Mouse (Mus musculus): ENCODE data around the gene Hibadh.
"Not testable (repeated sequence)": the region's sequence is repeated elsewhere in the genome, so short reads cannot be mapped to it uniquely, and the experiment has no call there.

Gene Hibadh

GRCm38 (mm10) chr6:52640224-52640712 lies at the start of gene Hibadh:
TSS of gene Hibadh (minus strand) at chr6:52640389.
- DNase-seq (ENCODE audit: low spot score in 2 of 2), result peak; percentile 93 to 96

GRCm38 (mm10) chr6:52686901-52687500 lies 46.8 kb upstream of the Hibadh start:
- DNase-seq (ENCODE audit: low spot score in 2 of 2), result no peak

- DNase-seq (ENCODE audit: low spot score in 2 of 2), result no peak
Measured at GRCm38 (mm10) chr6:52682607-52683006, 42.4 kb upstream of the Hibadh start.

DNA sequence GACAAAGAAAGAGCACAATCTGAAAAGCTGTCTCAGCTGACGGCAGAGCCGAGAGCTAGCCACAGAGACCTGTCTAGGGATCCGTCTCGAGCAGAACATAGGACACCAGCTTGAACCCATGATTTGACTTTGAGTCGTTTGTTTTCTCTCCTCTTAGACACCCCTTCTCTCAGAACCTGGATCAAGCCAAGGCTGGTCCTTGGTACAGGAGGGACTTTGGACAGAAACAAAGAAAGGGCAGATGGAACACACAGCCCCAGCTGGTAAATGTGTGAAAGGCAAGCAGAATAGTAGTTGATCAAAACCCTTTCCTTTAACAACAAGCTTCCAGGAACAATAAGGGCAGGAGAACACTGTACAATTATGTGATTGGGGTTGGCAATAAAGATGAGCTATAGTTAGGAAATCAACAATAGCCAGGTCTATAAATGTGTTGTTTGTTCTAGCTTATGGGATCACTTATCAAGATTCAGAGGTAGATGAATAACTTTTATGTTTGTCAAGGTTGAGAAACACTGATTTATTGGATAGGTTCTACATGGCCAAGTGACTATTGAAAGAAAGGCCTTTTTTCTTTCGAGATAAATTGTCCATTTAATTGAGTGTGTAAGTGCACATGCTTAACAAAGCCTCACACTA lies 41.8 kb upstream of the Hibadh start:
- no peak for DNase-seq (ENCODE audit: low spot score in 2 of 2)

GRCm38 (mm10) chr6:52680458-52681032 lies 40.4 kb upstream of the Hibadh start:
- no peak for DNase-seq (ENCODE audit: low spot score in 2 of 2)

DNA sequence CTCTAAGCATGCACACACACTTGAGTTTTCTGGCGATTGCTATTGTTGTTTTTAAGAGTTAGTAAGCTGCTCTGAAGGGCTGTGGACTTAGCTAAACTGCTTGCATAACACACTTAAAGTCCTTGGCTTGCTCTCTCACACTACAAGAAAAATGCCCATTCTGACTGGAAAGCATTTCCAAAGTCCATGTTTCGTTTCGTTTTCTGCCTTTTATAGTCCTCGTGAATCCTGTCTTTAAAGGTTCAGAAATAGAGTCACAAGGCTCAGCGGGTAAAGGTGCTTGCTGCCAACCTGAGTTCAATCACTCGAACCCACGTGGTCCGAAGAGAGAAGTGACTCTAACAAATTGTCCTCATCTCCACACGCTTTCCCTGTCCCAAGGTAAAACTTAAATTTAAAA lies 39.4 kb upstream of the Hibadh start:
- no peak for DNase-seq (ENCODE audit: low spot score in 2 of 2)

DNA sequence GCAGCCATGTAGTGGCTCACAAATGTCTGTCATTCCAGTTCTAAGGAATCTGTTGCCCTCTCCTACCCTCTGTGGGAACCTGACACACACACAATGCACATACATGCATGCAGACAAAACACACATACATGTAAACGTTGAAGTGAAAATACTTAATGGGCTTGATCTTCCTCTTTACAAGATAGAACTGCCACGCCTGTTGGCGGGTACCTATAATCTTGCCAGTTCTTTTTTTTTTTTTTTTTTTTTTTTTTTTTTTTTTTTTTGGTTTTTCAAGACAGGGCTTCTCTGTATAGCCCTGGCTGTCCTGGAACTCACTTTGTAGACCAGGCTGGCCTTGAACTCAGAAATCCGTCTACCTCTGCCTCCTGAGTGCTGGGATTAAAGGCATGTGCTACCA lies 37.3 kb upstream of the Hibadh start:
- DNase-seq (ENCODE audit: low spot score in 2 of 2), result not testable (repeated sequence)

- DNase-seq (ENCODE audit: low spot score in 2 of 2), result no peak
Measured at GRCm38 (mm10) chr6:52675222-52675921, 35.2 kb upstream of the Hibadh start.

DNA sequence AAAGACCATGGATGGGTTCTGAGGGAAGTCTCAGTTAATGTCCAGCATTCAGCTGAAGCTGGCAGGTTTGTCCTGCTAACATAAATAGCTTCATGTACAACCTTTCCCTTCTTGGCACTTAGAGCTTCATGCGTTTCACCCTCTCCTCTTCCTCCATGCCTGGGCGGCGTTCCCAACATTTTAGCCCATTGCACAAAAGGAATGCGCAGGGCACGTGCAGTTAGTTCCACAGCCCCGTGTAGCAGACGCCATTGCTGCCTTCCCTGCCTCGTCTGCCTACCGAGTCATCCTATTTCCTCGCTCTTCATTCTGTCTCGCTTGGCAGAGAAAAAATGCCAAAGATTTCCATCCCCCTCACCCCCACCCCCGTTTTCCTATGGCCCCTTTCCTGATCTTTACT lies 34.4 kb upstream of the Hibadh start:
- DNase-seq (ENCODE audit: low spot score in 2 of 2), result no peak

GRCm38 (mm10) chr6:52673706-52674105 lies 33.5 kb upstream of the Hibadh start:
- no peak for DNase-seq (ENCODE audit: low spot score in 2 of 2)

DNA sequence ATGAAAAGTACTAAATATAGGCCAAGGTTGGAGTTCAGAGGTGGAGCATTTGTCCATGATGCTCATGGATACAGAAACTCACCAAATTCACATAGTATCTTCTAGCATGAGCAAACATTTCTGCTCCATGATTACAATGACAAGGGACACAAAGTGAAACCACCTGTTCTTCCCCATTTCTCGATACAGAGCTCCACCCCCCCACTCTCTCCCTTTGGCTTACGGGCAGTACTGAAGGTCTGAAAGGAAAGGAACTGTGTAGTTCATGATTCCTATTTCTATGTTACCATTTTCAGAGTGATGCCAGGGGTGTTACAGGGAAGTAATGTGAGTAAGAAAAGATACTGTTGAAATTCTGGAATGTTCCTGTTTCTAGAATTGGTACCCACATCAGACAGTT lies 32.4 kb upstream of the Hibadh start:
- no peak for DNase-seq (ENCODE audit: low spot score in 2 of 2)

GRCm38 (mm10) chr6:52671791-52672190 lies 31.6 kb upstream of the Hibadh start:
- DNase-seq (ENCODE audit: low spot score in 2 of 2), result no peak

GRCm38 (mm10) chr6:52669878-52670277 lies 29.7 kb upstream of the Hibadh start:
- DNase-seq (ENCODE audit: low spot score in 2 of 2), result not testable (repeated sequence)

DNA sequence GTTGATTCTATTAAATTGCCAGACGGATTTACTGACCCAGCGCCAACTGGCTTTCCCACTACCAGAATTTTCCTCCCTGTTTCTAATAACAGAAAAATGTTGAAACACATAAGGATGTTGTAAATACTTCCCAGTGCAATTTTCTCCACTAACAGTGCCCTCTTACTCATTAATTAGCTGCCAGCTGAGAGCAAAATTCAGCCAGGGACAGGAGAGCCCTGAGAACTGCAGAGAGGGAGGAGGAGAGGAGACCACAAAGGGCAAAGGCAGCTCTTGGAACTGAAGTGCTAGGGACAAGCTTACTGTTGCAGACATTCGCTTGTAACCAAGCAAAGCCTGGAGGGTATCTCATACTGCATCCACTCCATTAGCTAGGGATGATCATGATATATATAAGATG lies 27.5 kb upstream of the Hibadh start:
- no peak for DNase-seq (ENCODE audit: low spot score in 2 of 2)

GRCm38 (mm10) chr6:52663021-52663420 lies 22.8 kb upstream of the Hibadh start:
- DNase-seq (ENCODE audit: low spot score in 2 of 2), result no peak

DNA sequence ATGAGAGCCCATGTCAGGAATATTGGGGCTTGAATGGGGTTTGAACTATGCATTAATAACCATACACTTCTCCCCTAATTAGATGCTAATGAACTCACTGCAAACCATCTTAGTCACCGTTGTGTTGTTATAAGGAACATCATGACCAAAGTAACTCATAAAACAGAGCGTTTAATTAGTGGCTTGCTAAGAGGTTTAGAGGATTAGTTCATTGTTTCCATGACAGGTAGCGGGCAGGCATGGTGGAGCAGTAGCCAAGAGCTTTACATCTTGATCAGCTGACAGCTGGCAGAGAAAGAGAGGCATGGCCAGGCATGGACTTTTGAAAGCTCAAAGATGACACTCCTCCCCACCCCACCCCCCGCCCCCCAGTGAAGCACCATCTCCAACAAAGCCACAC lies 15.1 kb upstream of the Hibadh start:
- DNase-seq (ENCODE audit: low spot score in 2 of 2), result no peak

GRCm38 (mm10) chr6:52648806-52649205 lies 8.6 kb upstream of the Hibadh start:
- no peak for DNase-seq (ENCODE audit: low spot score in 2 of 2)

GRCm38 (mm10) chr6:52648031-52648430 lies 7.8 kb upstream of the Hibadh start:
- DNase-seq (ENCODE audit: low spot score in 2 of 2), result no peak

DNA sequence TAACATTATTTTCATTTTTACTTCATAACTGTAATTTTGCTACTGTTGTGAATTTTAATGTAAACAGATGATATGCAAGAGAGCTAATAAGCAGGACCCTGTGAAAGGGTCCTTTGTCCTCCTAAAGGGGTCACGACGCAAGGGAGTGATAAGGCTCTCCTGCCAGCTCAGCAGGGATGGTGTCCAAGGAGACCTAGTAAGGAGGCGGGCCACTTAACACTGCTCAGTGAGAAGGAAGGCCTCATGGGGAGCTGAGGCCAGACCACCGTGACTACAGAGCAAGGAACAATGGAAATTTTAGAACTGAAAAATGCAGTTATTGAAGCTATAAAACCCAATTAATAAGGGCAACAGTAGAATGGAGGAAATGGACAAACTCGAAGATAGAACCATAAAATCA lies 5.7 kb upstream of the Hibadh start:
- no peak for DNase-seq (ENCODE audit: low spot score in 2 of 2)

DNA sequence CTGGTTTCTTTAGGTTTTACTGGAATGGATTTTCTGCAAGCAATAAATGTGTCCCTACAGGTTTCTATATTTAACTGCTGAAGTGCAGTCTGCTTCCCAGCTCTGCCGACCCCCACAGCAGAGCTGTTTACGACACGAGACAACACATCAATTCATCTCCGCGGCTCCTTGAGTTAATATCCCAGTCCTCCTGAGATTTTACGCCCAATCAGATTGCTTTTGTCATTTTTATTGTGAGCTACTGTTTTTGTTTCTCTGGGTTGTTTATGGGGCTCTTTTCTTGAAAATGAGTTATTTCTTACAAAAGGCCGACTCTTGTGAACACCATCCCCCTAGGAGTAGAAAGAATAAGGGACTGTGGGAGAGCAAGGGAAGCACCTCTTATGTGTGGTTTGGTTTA lies 2.0 kb upstream of the Hibadh start:
- no peak for DNase-seq (ENCODE audit: low spot score in 2 of 2)

DNA sequence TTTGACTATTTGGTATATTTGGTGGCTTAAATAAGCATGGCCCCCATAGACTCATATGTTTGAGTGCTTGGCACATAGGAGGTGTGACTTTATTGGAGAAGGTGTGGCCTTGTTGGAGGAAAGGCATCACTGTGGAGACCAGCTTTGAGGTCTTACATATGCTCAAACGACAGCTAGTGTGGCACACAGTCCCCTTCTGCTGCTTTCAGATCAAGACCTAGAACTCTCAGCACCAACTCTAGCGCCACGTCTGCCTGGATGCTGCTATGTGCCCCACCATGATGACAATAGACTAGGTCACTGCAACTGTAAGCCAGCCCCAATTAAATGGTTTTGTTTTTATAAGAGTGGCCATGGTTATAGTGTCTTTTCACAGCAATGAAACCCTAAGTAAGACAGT lies 887 bp upstream of the Hibadh start:
- DNase-seq (ENCODE audit: low spot score in 2 of 2), result no peak

GRCm38 (mm10) chr6:52639546-52640223 lies 504 bp downstream of the Hibadh start:
- DNase-seq (ENCODE audit: low spot score in 2 of 2), result no peak

Measured in frontal cortex, postnatal 14 days (tissue).